Mouse (Mus musculus) liver, adult 2 months (tissue): ENCODE data around the gene Havcr2. TPM values are rescaled to one million over a fixed set of nuclear protein-coding genes. Genes with fewer than 3 reads are reported as not detected.
A peak's percentile ranks its signal among the peaks of the same experiment; 100 is the strongest.

ENCODE experiments used
- DNase-seq: peaks from one replicate; pipeline ENCODE4 v3.0.0-alpha.2; 2011; ENCODE audit warnings: low read depth, low spot score; ENCODE audit errors: extremely low read depth
- H3K27ac ChIP-seq: fragments of 200-500 bp; replicated peaks from 2 replicates; pipeline ENCODE4 v1.5.1; 2012; ENCODE audit warnings: low read depth, mild to moderate bottlenecking, control low read depth, inconsistent platforms, low read length; ENCODE audit not compliant: insufficient read depth
- H3K27me3 ChIP-seq: fragments of 200-500 bp; 2 replicates; pipeline ENCODE4 v1.6.1; 2012; ENCODE audit warnings: mild to moderate bottlenecking, moderate library complexity, low read length, inconsistent platforms; ENCODE audit not compliant: control insufficient read depth, insufficient read depth
- H3K36me3 ChIP-seq: fragments of 200-500 bp; 2 replicates; pipeline ENCODE4 v1.6.1; 2012; ENCODE audit warnings: low read length, inconsistent platforms; ENCODE audit not compliant: control insufficient read depth, insufficient read depth
- H3K4me1 ChIP-seq: fragments of 200-500 bp; 2 replicates; pipeline ENCODE4 v1.6.1; 2011; ENCODE audit warnings: low read length; ENCODE audit not compliant: control insufficient read depth, insufficient read depth
- H3K4me3 ChIP-seq: fragments of 200-500 bp; 2 replicates; pipeline ENCODE4 v1.5.1; 2011; ENCODE audit warnings: low read depth, mild to moderate bottlenecking, control low read depth, low read length, moderate library complexity; ENCODE audit not compliant: insufficient read depth
- H3K79me2 ChIP-seq: fragments of 200-500 bp; 2 replicates; pipeline ENCODE4 v1.6.1; 2012; ENCODE audit warnings: inconsistent platforms, mild to moderate bottlenecking, low read length, moderate library complexity; ENCODE audit not compliant: control insufficient read depth, insufficient read depth
- H3K9ac ChIP-seq: fragments of 200-500 bp; 2 replicates; pipeline ENCODE4 v1.6.1; 2012; ENCODE audit warnings: low read depth, mild to moderate bottlenecking, control low read depth, inconsistent platforms, low read length
- CTCF ChIP-seq: fragments of 200-500 bp; IDR thresholded peaks from 2 replicates; pipeline ENCODE4 v1.5.1; 2011; ENCODE audit warnings: low read depth, low read length, control low read depth
- POLR2A ChIP-seq: fragments of 200-500 bp; IDR thresholded peaks from 2 replicates; pipeline ENCODE4 v1.6.1; 2011; ENCODE audit warnings: low read length, control low read depth; ENCODE audit not compliant: insufficient read depth; ENCODE audit errors: extremely low read depth
- WGBS: fragments of 180-500 bp; shearing (Covaris S2); methylation state at CpG from one replicate; pipeline ENCODE4 v1.1.7; 2018; 5-methylcytosine and 5-hydroxymethylcytosine counted together
- polyA plus RNA-seq: library from polyadenylated mRNA; depleted of rRNA; stranded (reverse); fragments of >200 nt; gene quantifications from 2 replicates; pipeline ENCODE4 v1.2.3, GENCODE M21; 2012; rRNA removed
- total RNA-seq: library from RNA; depleted of rRNA; stranded (reverse); fragments of >200 nt; gene quantifications from 2 replicates; pipeline ENCODE4 v1.2.3, GENCODE M21; 2014; rRNA removed

Havcr2 gene
- 0.18 and 0.27 TPM in 2 replicates for total RNA-seq
- polyA plus RNA-seq, result 0.02 TPM in 1 of 2 replicates, not detected in the other

- H3K4me3 ChIP-seq, result no peak within 1 kb of the TSS
- no peaks in the 10 kb centered on the region for H3K79me2 ChIP-seq
- WGBS, result 74% methylated on average over 6 of the region's 6 CpGs
- H3K9ac ChIP-seq, result no peak within 1 kb of the TSS
- no peaks in the 10 kb centered on the region for H3K36me3 ChIP-seq
- no peak for TF ChIP-seq POLR2A
- TF ChIP-seq CTCF, result no peak
- no peak within 1 kb of the TSS for H3K27ac ChIP-seq
- no peaks in the 10 kb centered on the region for H3K4me1 ChIP-seq
- H3K27me3 ChIP-seq, result no peaks in the 10 kb centered on the region
- DNase-seq, result peak; percentile 13
These were observed at the start of gene Havcr2 for GRCm38 (mm10) chr11:46454453-46455045. TSS of gene Havcr2 (plus strand) at chr11:46454935.

- no peak for DNase-seq
- Histone ChIP-seq H3K27me3 (no peaks in the 10 kb centered on the region; the same call in 1 of the 2 replicates), H3K27ac (no peak overlapping the region), H3K79me2 (no peaks in the 10 kb centered on the region), H3K36me3 (no peaks in the 10 kb centered on the region), H3K4me1 (no peaks in the 10 kb centered on the region), H3K4me3 (no peak overlapping the region), H3K9ac (no peak overlapping the region)
- no peak for TF ChIP-seq POLR2A
- TF ChIP-seq CTCF, result no peak
- WGBS, result 91% methylated on average over 16 of the region's 16 CpGs
These were observed 49.7 kb upstream of the Havcr2 start for GRCm38 (mm10) chr11:46404986-46405385.

- H3K27me3 ChIP-seq, result no peaks in the 10 kb centered on the region; the same call in 1 of the 2 replicates
- no peaks in the 10 kb centered on the region for H3K4me1 ChIP-seq
- 68% methylated on average over 10 of the region's 10 CpGs for WGBS
- H3K4me3 ChIP-seq, result no peak overlapping the region
- H3K27ac ChIP-seq, result no peak overlapping the region
- DNase-seq, result no peak
- H3K36me3 ChIP-seq, result no peaks in the 10 kb centered on the region
- no peak overlapping the region for H3K9ac ChIP-seq
- TF ChIP-seq POLR2A (no peak), CTCF (no peak)
- H3K79me2 ChIP-seq, result no peaks in the 10 kb centered on the region
These were observed 48.0 kb upstream of the Havcr2 start for GRCm38 (mm10) chr11:46406721-46407120.

- Histone ChIP-seq H3K27ac (no peak overlapping the region), H3K36me3 (no peaks in the 10 kb centered on the region), H3K79me2 (no peaks in the 10 kb centered on the region), H3K4me3 (no peak overlapping the region), H3K4me1 (no peaks in the 10 kb centered on the region), H3K9ac (no peak overlapping the region), H3K27me3 (no peaks in the 10 kb centered on the region; the same call in 1 of the 2 replicates)
- no peak for DNase-seq
- WGBS, result 64% methylated on average over 2 of the region's 2 CpGs
- no peak for TF ChIP-seq POLR2A
- TF ChIP-seq CTCF, result no peak
These were observed 44.6 kb upstream of the Havcr2 start for GRCm38 (mm10) chr11:46410018-46410563.

GRCm38 (mm10) chr11:46418438-46418837, 36.3 kb upstream of the Havcr2 start:
- H3K36me3 ChIP-seq, result no peaks in the 10 kb centered on the region
- no peak for TF ChIP-seq CTCF
- TF ChIP-seq POLR2A, result no peak

GRCm38 (mm10) chr11:46418860-46419259, 35.9 kb upstream of the Havcr2 start:
- no peak for DNase-seq

More at GRCm38 (mm10) chr11:46418438-46418837, 36.3 kb upstream of the Havcr2 start:
- Histone ChIP-seq H3K79me2 (no peaks in the 10 kb centered on the region), H3K9ac (no peak overlapping the region), H3K27me3 (no peaks in the 10 kb centered on the region), H3K4me3 (no peak overlapping the region), H3K27ac (no peak overlapping the region), H3K4me1 (0 out of 2 replicates have a peak, but pooled peaks cover 2% of the 10 kb centered on the region)
- peak; percentile 29 for DNase-seq
- 17% methylated on average over 1 of the region's 1 CpGs for WGBS

More at GRCm38 (mm10) chr11:46418860-46419259, 35.9 kb upstream of the Havcr2 start:
- WGBS, result 74% methylated on average over 5 of the region's 5 CpGs
- no peak for TF ChIP-seq POLR2A
- TF ChIP-seq CTCF, result no peak
- 0 out of 2 replicates have a peak, but pooled peaks cover 2% of the 10 kb centered on the region for H3K4me1 ChIP-seq
- H3K4me3 ChIP-seq, result no peak overlapping the region
- H3K27me3 ChIP-seq, result no peaks in the 10 kb centered on the region
- no peaks in the 10 kb centered on the region for H3K79me2 ChIP-seq
- H3K36me3 ChIP-seq, result no peaks in the 10 kb centered on the region
- H3K9ac ChIP-seq, result no peak overlapping the region
- H3K27ac ChIP-seq, result no peak overlapping the region
